Mouse (Mus musculus) MEL (cell line): ENCODE results near the gene Prickle1. TPM values are rescaled to one million over a fixed set of nuclear protein-coding genes. Genes with fewer than 3 reads are reported as not detected.

Experiments
- DNase-seq: peaks from one replicate; pipeline ENCODE4 v3.0.0; 2011; ENCODE audit warnings: low read depth, low spot score
- H3K27ac ChIP-seq: 2 replicates; pipeline ENCODE4 v1.5.1; 2012; ENCODE audit warnings: low read depth, mild to moderate bottlenecking, control low read depth, low read length, moderate library complexity; ENCODE audit not compliant: control insufficient read depth
- H3K27me3 ChIP-seq, 2 experiments: fragments of 150-350 bp in 1 of 2; sonication (generic) in 1 of 2; 2 replicates each; pipeline ENCODE4 v1.6.1; 2012; ENCODE audit warnings: low read length in 2 of 2, mild to moderate bottlenecking in 2 of 2, improper control_type of control experiment in 1 of 2, moderate library complexity in 1 of 2; ENCODE audit not compliant: insufficient read depth in 2 of 2, control insufficient read depth in 1 of 2
- H3K36me3 ChIP-seq, 2 experiments: 2 replicates each; pipeline ENCODE4 v1.6.1; 2012 to 2014; ENCODE audit warnings: low read length in 2 of 2, improper control_type of control experiment in 1 of 2, inconsistent platforms in 1 of 2, mild to moderate bottlenecking in 1 of 2; ENCODE audit not compliant: insufficient read depth in 2 of 2, control insufficient read depth in 1 of 2
- H3K4me1 ChIP-seq, 2 experiments: fragments of 150-350 bp in 1 of 2; sonication (generic) in 1 of 2; 2 replicates each; pipeline ENCODE4 v1.6.1; 2012; ENCODE audit warnings: low read length in 2 of 2, improper control_type of control experiment in 1 of 2, mild to moderate bottlenecking in 1 of 2; ENCODE audit not compliant: insufficient read depth in 2 of 2, control insufficient read depth in 1 of 2
- H3K4me3 ChIP-seq, 2 experiments: fragments of 150-350 bp in 1 of 2; sonication (generic) in 1 of 2; 2 replicates each; pipeline ENCODE4 v1.5.1; 2012; ENCODE audit warnings: low read depth in 2 of 2, low read length in 2 of 2, mild to moderate bottlenecking in 2 of 2, moderate library complexity in 2 of 2, control low read depth in 1 of 2, improper control_type of control experiment in 1 of 2; ENCODE audit not compliant: control insufficient read depth in 1 of 2, insufficient read depth in 1 of 2
- H3K79me2 ChIP-seq: 2 replicates; pipeline ENCODE4 v1.6.1; 2012; ENCODE audit warnings: mild to moderate bottlenecking, low read length, moderate library complexity; ENCODE audit not compliant: control insufficient read depth, poor library complexity, insufficient read depth
- H3K9ac ChIP-seq: 2 replicates; pipeline ENCODE4 v1.6.1; 2012; ENCODE audit warnings: low read depth, mild to moderate bottlenecking, control low read depth, low read length, moderate library complexity; ENCODE audit not compliant: control insufficient read depth, poor library complexity, severe bottlenecking
- H3K9me3 ChIP-seq: fragments of 150-350 bp; sonication (generic); replicated peaks from 2 replicates; pipeline ENCODE4 v1.6.1; 2012; ENCODE audit warnings: mild to moderate bottlenecking, low read length, improper control_type of control experiment, moderate library complexity; ENCODE audit not compliant: insufficient read depth
- CHD1 ChIP-seq: IDR thresholded peaks from 2 replicates; pipeline ENCODE4 v1.6.1; 2012; ENCODE audit warnings: low read depth, mild to moderate bottlenecking, inconsistent platforms, low read length, improper control_type of control experiment
- ETS1 ChIP-seq: IDR thresholded peaks from 2 replicates; pipeline ENCODE4 v1.6.1; 2012; ENCODE audit warnings: low read depth, mild to moderate bottlenecking, inconsistent platforms, low read length, improper control_type of control experiment, moderate library complexity
- GABPA ChIP-seq: IDR thresholded peaks from 2 replicates; pipeline ENCODE4 v1.6.1; 2012; ENCODE audit warnings: low read depth, mild to moderate bottlenecking, inconsistent platforms, low read length, improper control_type of control experiment, moderate library complexity
- HCFC1 ChIP-seq: IDR thresholded peaks from 2 replicates; pipeline ENCODE4 v1.6.1; 2012; ENCODE audit warnings: low read depth, mild to moderate bottlenecking, inconsistent platforms, low read length, improper control_type of control experiment, moderate library complexity
- KAT2A ChIP-seq: conservative IDR thresholded peaks from 2 replicates; pipeline ENCODE4 v1.6.1; 2012; ENCODE audit warnings: low read depth, low read length, improper control_type of control experiment, inconsistent platforms
- MAFK ChIP-seq: IDR thresholded peaks from 2 replicates; pipeline ENCODE4 v1.6.1; 2011; ENCODE audit warnings: low read depth, mild to moderate bottlenecking, low read length, improper control_type of control experiment, borderline replicate concordance
- MAX ChIP-seq: IDR thresholded peaks from 2 replicates; pipeline ENCODE4 v1.6.1; 2011; ENCODE audit warnings: low read length, improper control_type of control experiment
- MXI1 ChIP-seq: IDR thresholded peaks from 2 replicates; pipeline ENCODE4 v1.6.1; 2011; ENCODE audit warnings: mild to moderate bottlenecking, low read depth, low read length, improper control_type of control experiment
- NRF1 ChIP-seq: IDR thresholded peaks from 2 replicates; pipeline ENCODE4 v1.6.1; 2014; ENCODE audit warnings: low read depth, mild to moderate bottlenecking, inconsistent platforms, low read length, improper control_type of control experiment, moderate library complexity; ENCODE audit not compliant: poor library complexity, insufficient read depth, severe bottlenecking
- POLR2A ChIP-seq, 2 experiments: IDR thresholded peaks; 2 replicates each; pipeline ENCODE4 v1.6.1; 2011 to 2012; ENCODE audit warnings: low read length in 2 of 2, mild to moderate bottlenecking in 2 of 2, control low read depth in 1 of 2, improper control_type of control experiment in 1 of 2, low read depth in 1 of 2, moderate library complexity in 1 of 2; ENCODE audit not compliant: control insufficient read depth in 1 of 2, insufficient read depth in 1 of 2, poor library complexity in 1 of 2
- RCOR1 ChIP-seq: IDR thresholded peaks from 2 replicates; pipeline ENCODE4 v1.6.1; 2012; ENCODE audit warnings: low read depth, mild to moderate bottlenecking, inconsistent platforms, low read length, improper control_type of control experiment
- SMC3 ChIP-seq: IDR thresholded peaks from 2 replicates; pipeline ENCODE4 v1.6.1; 2011; ENCODE audit warnings: low read depth, low read length, improper control_type of control experiment
- TAL1 ChIP-seq: IDR thresholded peaks from 2 replicates; pipeline ENCODE4 v1.6.1; 2012; ENCODE audit warnings: mild to moderate bottlenecking, inconsistent platforms, low read length, moderate library complexity, mixed read lengths
- TBP ChIP-seq: IDR thresholded peaks from 2 replicates; pipeline ENCODE4 v1.8.0; 2011; ENCODE audit warnings: low read depth, low read length, improper control_type of control experiment
- TCF12 ChIP-seq: IDR thresholded peaks from 2 replicates; pipeline ENCODE4 v1.6.1; 2014; ENCODE audit warnings: low read depth, mild to moderate bottlenecking, inconsistent platforms, low read length, improper control_type of control experiment, moderate library complexity
- USF1 ChIP-seq: IDR thresholded peaks from 2 replicates; pipeline ENCODE4 v1.6.1; 2014; ENCODE audit warnings: low read depth, mild to moderate bottlenecking, inconsistent platforms, low read length, improper control_type of control experiment, moderate library complexity
- USF2 ChIP-seq, 2 experiments: IDR thresholded peaks; 2 replicates each; pipeline ENCODE4 v1.6.1; 2011 to 2012; ENCODE audit warnings: improper control_type of control experiment in 2 of 2, low read length in 2 of 2, borderline replicate concordance in 1 of 2, inconsistent platforms in 1 of 2, low read depth in 1 of 2, mild to moderate bottlenecking in 1 of 2; ENCODE audit not compliant: insufficient read depth in 1 of 2
- ZNF384 ChIP-seq: IDR thresholded peaks from 2 replicates; pipeline ENCODE4 v1.6.1; 2012; ENCODE audit warnings: low read depth, mild to moderate bottlenecking, inconsistent platforms, low read length, improper control_type of control experiment
- polyA plus RNA-seq, 2 experiments: library from polyadenylated mRNA; stranded (reverse) in 1 of 2; unstranded in 1 of 2; fragments of >175 nt in 1 of 2; fragments of >200 nt in 1 of 2; gene quantifications; 2 replicates each; pipeline versions ENCODE4 v1.2.1 to v1.2.4; 2012; ENCODE audit warnings: low replicate concordance in 2 of 2, low read depth in 1 of 2; ENCODE audit not compliant: insufficient read length in 2 of 2, insufficient read depth in 1 of 2, missing spikeins in 1 of 2
- total RNA-seq: library from RNA; depleted of rRNA; stranded (reverse); fragments of 300-350 nt; gene quantifications from 2 replicates; pipeline ENCODE4 v1.2.3, GENCODE M21; 2012

The Prickle1 gene
- total and polyA plus RNA-seq, 3 experiments: 0.08 TPM; not detected in 2

DNA sequence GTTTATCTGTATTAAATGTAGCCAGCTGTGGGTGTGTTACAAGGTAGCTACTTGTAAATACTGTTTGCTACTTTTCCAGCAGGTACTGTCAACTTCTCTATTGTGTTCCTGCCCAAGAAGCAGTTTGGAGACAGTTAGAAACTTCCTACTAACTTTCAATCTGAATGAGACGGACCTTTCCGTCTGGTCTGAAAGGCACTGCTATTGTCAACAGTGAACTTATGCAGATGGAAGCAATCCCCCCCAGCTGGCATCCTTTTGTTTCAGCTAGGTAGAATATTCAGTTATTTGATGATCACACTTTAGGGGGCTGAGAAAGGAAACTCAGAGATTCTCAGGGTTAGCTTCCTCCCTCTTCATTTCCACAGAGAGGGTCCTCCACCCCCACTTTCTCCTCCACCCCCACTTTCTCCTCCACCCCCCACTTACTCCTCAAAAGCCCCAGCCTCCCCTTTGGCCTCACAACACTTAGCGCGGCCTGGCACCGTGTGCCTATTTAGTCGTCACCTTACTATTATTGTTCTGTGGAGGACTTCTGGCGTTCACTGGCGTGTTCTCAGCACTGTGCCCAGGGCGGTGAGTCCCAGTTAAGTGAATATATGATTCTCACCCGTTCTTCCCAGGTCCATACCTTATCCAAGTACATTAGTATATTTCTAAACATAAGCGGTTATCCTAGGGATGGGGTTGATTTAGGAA is 74.5 kb downstream of the Prickle1 start:
- Histone ChIP-seq H3K4me3 (no peak overlapping the region), H3K9ac (no peak overlapping the region), H3K4me1 (peaks cover 2 to 15% of the 10 kb centered on the region in 2 experiments; a peak in 3 of 4 replicates), H3K36me3 (peaks cover 0 to 22% of the 10 kb centered on the region in 2 experiments; a peak in 2 of 4 replicates), H3K27ac (no peak overlapping the region), H3K9me3 (no peaks in the 10 kb centered on the region), H3K79me2 (no peaks in the 10 kb centered on the region), H3K27me3 (no peaks in the 10 kb centered on the region; a peak in 2 of 4 replicates)
- TF ChIP-seq ZNF384 (no peak), MAX (no peak), HCFC1 (no peak), USF1 (no peak), TCF12 (no peak)
- peak; percentile 15 for DNase-seq

- no peaks in the 10 kb centered on the region; a peak in 2 of 4 replicates for H3K27me3 ChIP-seq
- no peaks in the 10 kb centered on the region for H3K9me3 ChIP-seq
- peak overlapping the region; percentile 55 to 88; a peak in 2 of 4 replicates for H3K4me3 ChIP-seq
- H3K36me3 ChIP-seq: peaks cover 0 to 17% of the 10 kb centered on the region in 2 experiments; a peak in 2 of 4 replicates
- TF ChIP-seq ZNF384 (peak; percentile 96), USF1 (no peak), RCOR1 (peak; percentile 80; the same call in 1 of the 2 replicates)
- no peak overlapping the region for H3K27ac ChIP-seq
- H3K4me1 ChIP-seq: peaks cover 2 to 9% of the 10 kb centered on the region in 2 experiments; a peak in 3 of 4 replicates
- no peak for DNase-seq
- no peak overlapping the region for H3K9ac ChIP-seq
- H3K79me2 ChIP-seq: no peaks in the 10 kb centered on the region
These were observed 75.6 kb downstream of the Prickle1 start for GRCm38 (mm10) chr15:93519836-93520826.

DNA sequence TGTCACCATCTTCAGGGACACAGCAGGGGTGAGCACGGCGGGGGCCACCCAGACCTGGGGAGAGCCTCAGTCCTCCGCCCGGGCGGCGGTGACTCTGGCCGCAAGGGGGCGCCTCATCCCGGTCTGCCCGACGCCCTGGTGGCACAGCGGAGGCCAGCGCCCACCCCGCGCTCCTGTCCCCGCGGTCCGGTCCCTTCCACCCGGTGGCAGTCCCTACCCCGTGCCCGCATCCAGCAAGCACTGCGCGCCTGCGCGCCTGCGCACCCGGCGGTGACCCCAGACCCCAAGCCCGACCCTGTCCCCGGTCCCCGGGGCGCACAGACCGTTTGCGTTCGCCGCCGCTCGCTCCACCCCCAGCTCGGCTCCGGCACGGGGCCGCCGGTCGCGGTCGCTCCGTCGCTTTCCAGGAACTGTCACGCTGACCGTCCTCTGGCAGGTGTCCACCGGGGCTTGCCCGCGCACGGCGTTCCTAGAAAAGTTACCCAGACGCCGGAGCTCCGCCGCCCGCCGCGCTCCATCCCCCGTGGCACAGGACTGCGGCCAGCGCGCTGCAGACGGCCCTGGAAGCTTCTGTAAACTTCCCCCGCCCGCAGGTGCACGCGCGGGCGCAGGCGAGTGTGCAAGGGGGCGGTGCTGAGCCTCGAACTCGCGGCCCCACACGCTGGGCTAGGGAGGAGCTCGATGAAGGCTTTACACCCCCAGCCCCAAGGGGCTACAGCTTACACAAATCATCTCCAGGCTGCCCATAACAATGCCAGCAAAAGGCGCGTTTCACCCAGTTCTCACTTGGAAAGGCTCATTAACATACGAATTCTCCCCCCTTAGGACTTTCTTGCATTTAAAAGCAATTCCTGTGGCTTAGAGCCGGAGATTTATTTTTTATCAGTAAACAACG is 76.5 kb downstream of the Prickle1 start:
- DNase-seq: peak; percentile 73
- H3K27ac ChIP-seq: no peak overlapping the region
- H3K4me1 ChIP-seq: peaks cover 2 to 6% of the 10 kb centered on the region in 2 experiments; a peak in 3 of 4 replicates
- no peaks in the 10 kb centered on the region for H3K79me2 ChIP-seq
- H3K27me3 ChIP-seq: no peaks in the 10 kb centered on the region; a peak in 2 of 4 replicates
- H3K4me3 ChIP-seq: peak overlapping the region; percentile 55 to 88
- peak overlapping the region; percentile 46 for H3K9ac ChIP-seq
- H3K9me3 ChIP-seq: no peaks in the 10 kb centered on the region
- H3K36me3 ChIP-seq: peaks cover 0 to 14% of the 10 kb centered on the region in 2 experiments; a peak in 2 of 4 replicates
- TF ChIP-seq MXI1: no peak
- no peak for TF ChIP-seq MAFK
- TF ChIP-seq POLR2A (IDR thresholded peaks at IDR 0.05; ENCODE audit: control insufficient read depth in 1 of 2, insufficient read depth in 1 of 2, low read depth in 1 of 2, low read length in 2 of 2, poor library complexity in 1 of 2): 0 out of 4 replicates have a peak, but pooled peaks of 1 of the 2 experiments have one; percentile 9
- no peak for TF ChIP-seq TCF12
- no peak for TF ChIP-seq TAL1
- TF ChIP-seq GABPA: no peak
- TF ChIP-seq ETS1: no peak
- no peak for TF ChIP-seq ZNF384
- no peak for TF ChIP-seq USF2 (IDR thresholded peaks at IDR 0.05; ENCODE audit: borderline replicate concordance in 1 of 2, insufficient read depth in 1 of 2, low read depth in 1 of 2, low read length in 2 of 2)
- peak; percentile 60 for TF ChIP-seq SMC3
- no peak for TF ChIP-seq TBP
- no peak for TF ChIP-seq KAT2A
- peak; percentile 25; the same call in 1 of the 2 replicates for TF ChIP-seq NRF1
- TF ChIP-seq CHD1: no peak
